Mouse (Mus musculus) T-helper 1 cell (primary cell): Measurements from ENCODE around the gene Podxl2.

Source experiments
- in situ Hi-C: fragments of 300-600 bp; cut with MboI, MseI; formaldehyde crosslinking; loops from one replicate; pipeline ENCODE4 v1.15.1; 2025; ENCODE audit warnings: high pct_unique_total_duplicates

The Podxl2 gene

DNA sequence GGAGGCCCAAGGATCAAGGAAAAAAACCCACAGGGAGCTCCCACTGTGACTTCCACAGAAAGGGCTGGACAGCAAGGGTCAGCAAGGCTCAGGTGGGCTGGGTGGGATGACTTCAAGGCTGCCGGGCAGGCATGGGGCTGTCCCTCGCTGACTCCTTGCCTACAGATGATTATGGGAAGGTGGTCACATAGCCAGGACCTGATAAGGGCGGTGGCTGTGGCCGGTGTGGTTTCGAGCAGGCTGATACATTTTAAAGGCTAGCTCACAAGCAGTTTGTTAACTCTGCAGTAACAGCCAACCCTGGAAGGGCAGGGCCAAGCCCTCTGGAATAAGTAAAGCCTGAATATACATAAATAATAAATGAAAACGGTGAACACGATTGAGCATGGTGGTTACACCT lies 71.8 kb downstream of the Podxl2 start:
- in situ Hi-C loops = loop anchor here (5.0 kb wide), 1 partner anchor 426 kb away; no protein-coding TSS in a partner anchor

DNA sequence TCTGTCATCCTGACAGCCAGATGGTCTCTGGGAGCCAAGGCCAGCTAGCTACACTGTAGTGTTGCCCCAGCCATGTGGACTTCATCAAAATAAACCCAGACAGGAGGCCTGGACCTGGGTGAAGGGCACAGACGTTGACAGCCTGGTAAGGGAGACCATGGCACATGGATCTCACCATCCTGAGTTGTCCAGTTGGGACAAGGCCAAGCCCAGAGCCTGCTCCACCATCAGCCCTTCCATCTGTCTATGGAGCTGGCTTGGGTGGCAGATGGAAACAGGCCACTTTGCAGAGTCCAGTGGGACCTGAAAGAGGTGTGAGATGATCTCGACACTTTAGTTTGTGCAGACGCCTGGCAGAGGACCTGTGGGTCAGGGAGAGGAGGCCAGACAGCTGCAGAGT lies 74.1 kb downstream of the Podxl2 start:
- in situ Hi-C loops = loop anchor here (5.0 kb wide), 1 partner anchor 423 kb away; no protein-coding TSS in a partner anchor

DNA sequence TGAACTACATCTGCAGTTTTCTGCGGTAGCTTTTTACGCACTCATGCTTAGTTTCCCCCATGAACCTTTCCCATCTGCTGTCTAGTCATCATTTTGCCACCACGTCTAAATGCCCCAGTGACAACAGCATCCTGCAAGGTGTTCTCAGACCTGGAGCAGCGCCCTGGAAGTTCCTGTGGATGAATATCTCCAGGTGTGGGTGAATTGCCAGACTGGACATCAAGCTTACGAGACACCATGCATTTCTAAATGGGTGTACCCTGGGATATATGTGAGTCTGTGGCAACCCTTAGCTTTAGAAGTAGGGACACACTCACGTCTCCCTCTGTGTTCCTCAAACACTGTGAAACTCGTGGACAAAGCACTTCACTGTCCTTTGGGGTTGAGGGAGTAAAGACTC lies 74.7 kb downstream of the Podxl2 start:
- in situ Hi-C loops = loop anchor here (5.0 kb wide), 1 partner anchor 423 kb away; no protein-coding TSS in a partner anchor

DNA sequence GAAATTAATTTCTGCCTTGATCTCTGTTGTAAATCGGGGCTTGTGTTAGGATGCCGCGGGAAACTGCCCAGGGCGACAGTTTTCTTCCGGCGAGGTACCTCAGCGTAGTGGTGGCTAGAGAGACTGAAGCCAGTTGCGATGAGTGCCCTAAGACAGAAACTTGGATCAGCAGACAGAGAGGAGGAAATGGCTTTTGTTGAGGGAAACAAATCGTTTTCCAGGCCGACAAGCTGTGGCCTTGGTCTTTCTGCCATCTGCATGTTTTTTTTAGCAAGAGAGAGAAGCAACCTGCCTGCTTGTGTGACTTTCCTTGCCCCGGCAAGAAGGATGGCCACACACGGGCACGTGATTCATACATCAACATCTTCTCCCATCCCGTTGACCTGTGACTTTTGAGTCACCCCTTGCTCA lies 80.3 kb downstream of the Podxl2 start:
- in situ Hi-C loops = no loop called here

DNA sequence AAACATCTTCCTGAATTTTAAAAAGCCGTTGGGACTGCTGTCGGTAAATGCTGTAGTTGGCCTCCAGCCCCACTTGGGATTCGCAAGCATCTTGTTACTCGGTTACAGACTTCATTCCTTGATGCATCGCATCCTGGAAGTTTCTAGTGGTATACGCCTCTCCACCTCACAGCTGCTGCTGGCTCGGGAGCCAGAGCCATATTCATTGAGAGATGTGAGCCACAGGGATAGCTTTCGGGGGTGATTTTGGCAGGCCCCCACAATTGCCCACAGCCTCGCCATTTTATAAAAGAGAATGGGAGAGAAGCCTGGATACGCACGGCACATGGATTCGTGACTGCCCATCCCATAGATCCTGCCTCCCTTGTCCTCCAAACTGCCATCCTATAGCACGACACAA lies 81.0 kb downstream of the Podxl2 start:
- in situ Hi-C loops = no loop called here

DNA sequence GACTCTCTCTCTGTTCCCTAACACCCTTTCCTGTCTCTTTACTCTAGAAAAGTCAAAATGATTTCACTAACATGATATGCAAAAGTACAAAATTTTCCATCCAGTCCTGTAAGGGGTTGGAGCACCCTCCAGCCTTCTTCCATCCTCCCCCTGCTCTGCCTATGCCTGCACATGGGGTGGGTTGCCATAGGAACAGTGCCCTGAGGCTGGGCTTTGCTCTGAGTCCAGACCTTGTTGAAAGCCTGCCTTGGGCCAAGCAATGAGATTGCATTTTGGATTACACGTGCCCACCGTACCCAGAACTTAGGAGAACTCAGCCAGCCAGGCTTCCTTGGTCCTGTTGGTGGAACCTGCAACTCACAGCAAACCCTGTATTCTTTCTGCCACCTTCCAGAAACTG lies 81.6 kb downstream of the Podxl2 start:
- in situ Hi-C loops = no loop called here
